Mouse (Mus musculus): ENCODE results near the gene Dock4.

Dock4 gene

GRCm38 (mm10) chr12:40445648-40446449 lies at the start of gene Dock4, which contains the start of gene Zfp277:
TSS of gene Dock4 (plus strand) at chr12:40445952.
TSS of gene Zfp277 (minus strand) at chr12:40445902.
- DNase-seq (ENCODE audit: low read depth, low spot score) = peak; percentile 96

GRCm38 (mm10) chr12:40398916-40399315 lies 46.8 kb upstream of the Dock4 start:
- DNase-seq (ENCODE audit: low read depth, low spot score) = no peak

- no peak for DNase-seq (ENCODE audit: low read depth, low spot score)
Observed at GRCm38 (mm10) chr12:40399386-40399785, 46.4 kb upstream of the Dock4 start.

- DNase-seq (ENCODE audit: low read depth, low spot score) = no peak
Observed at GRCm38 (mm10) chr12:40399812-40400211, 45.9 kb upstream of the Dock4 start.

GRCm38 (mm10) chr12:40414682-40415311 lies 31.0 kb upstream of the Dock4 start:
- DNase-seq (ENCODE audit: low read depth, low spot score) = no peak

- DNase-seq (ENCODE audit: low read depth, low spot score) = no peak
Observed at GRCm38 (mm10) chr12:40415312-40415925, 30.3 kb upstream of the Dock4 start.

GRCm38 (mm10) chr12:40417257-40417656 lies 28.5 kb upstream of the Dock4 start:
- DNase-seq (ENCODE audit: low read depth, low spot score) = no peak

- DNase-seq (ENCODE audit: low read depth, low spot score) = no peak
Observed at GRCm38 (mm10) chr12:40424991-40425390, 20.8 kb upstream of the Dock4 start.

- no peak for DNase-seq (ENCODE audit: low read depth, low spot score)
Observed at GRCm38 (mm10) chr12:40427606-40428005, 18.1 kb upstream of the Dock4 start.

GRCm38 (mm10) chr12:40429976-40430375 lies 15.8 kb upstream of the Dock4 start:
- no peak for DNase-seq (ENCODE audit: low read depth, low spot score)

GRCm38 (mm10) chr12:40431075-40431474 lies 14.7 kb upstream of the Dock4 start:
- no peak for DNase-seq (ENCODE audit: low read depth, low spot score)

GRCm38 (mm10) chr12:40434101-40434500 lies 11.7 kb upstream of the Dock4 start:
- DNase-seq (ENCODE audit: low read depth, low spot score) = no peak

- no peak for DNase-seq (ENCODE audit: low read depth, low spot score)
Observed at GRCm38 (mm10) chr12:40438049-40438448, 7.7 kb upstream of the Dock4 start.

GRCm38 (mm10) chr12:40445206-40445605 lies 546 bp upstream of the Dock4 start:
- DNase-seq (ENCODE audit: low read depth, low spot score) = no peak

- no peak for DNase-seq (ENCODE audit: low read depth, low spot score)
Observed at GRCm38 (mm10) chr12:40446450-40447381, 964 bp downstream of the Dock4 start.

- DNase-seq (ENCODE audit: low read depth, low spot score) = no peak
Observed at GRCm38 (mm10) chr12:40447561-40448355, 2.0 kb downstream of the Dock4 start.

- DNase-seq (ENCODE audit: low read depth, low spot score) = no peak
Observed at GRCm38 (mm10) chr12:40449119-40449795, 3.5 kb downstream of the Dock4 start.

- DNase-seq (ENCODE audit: low read depth, low spot score) = no peak
Observed at GRCm38 (mm10) chr12:40456517-40456916, 10.8 kb downstream of the Dock4 start.

GRCm38 (mm10) chr12:40458977-40459376 lies 13.2 kb downstream of the Dock4 start:
- no peak for DNase-seq (ENCODE audit: low read depth, low spot score)

- no peak for DNase-seq (ENCODE audit: low read depth, low spot score)
Observed at GRCm38 (mm10) chr12:40459673-40460265, 14.0 kb downstream of the Dock4 start.

Data from retina, adult 2 months (tissue).